Mouse (Mus musculus) testis, adult 2 months (tissue): ENCODE measurements at regions not wholly inside any gene's neighbourhood (a gene's known extent, or its start where the extent isn't known, plus 50 kb on each side); places are given as distances from the start of the nearest gene placed in this dataset.

Experiments
- CTCF ChIP-seq: fragments of 200-500 bp; IDR thresholded peaks from 2 replicates; pipeline ENCODE4 v1.5.1; 2012; ENCODE audit warnings: low read depth, mild to moderate bottlenecking, inconsistent platforms, low read length, moderate library complexity; ENCODE audit not compliant: control insufficient read depth, insufficient read depth, insufficient replicate concordance
- POLR2A ChIP-seq: fragments of 200-500 bp; IDR thresholded peaks from 2 replicates; pipeline ENCODE4 v1.6.1; 2012; ENCODE audit warnings: low read depth, mild to moderate bottlenecking, inconsistent platforms, low read length, moderate library complexity; ENCODE audit not compliant: control insufficient read depth

DNA sequence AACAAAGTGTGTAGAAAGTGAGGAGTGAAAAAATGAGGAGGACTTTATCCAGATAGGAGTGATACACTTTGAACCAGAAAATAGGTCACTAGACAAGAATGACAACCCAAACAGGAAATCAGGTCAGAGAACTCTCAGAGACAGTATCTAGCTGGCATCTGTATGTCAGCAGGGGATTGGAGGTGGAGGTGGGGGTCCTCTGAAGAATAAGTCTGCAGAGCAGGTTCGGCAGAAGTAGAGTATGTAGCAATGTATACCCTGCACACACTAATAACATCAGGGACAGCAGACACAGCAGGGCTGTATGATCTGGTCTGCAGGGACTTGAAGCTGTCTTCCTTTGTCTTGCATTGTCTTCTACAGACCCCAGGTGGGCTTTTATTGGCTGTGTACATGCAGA, 787.9 kb downstream of the Car8 start:
- TF ChIP-seq POLR2A = no peak
- no peak for TF ChIP-seq CTCF
